Mouse (Mus musculus): ENCODE measurements around the gene Twnk.

DNA sequence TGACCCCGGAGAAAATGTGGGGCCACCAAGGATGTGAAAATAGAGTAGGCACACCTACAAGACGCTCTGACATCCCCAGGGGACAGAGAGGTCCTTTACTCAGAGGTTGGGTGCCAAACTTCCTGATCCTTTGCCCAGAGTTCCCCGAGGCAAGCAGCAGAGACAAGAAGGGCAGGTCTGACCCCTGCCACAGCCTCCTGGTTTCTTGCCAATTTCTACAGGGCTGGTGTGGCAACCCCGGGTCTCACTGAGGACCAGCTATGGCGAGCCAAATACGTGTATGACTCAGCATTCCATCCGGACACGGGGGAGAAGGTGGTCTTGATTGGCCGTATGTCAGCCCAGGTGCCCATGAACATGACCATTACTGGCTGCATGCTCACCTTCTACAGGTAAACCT, 44.1 kb downstream of the Twnk start:
- TF ChIP-seq GATA1 (IDR thresholded peaks at IDR 0.05; ENCODE audit: low read length) (no peak), TAL1 (IDR thresholded peaks at IDR 0.05; ENCODE audit: low read length) (no peak)

Measured in erythroblast, embryonic 14.5 days (primary cell).